Mouse (Mus musculus) liver, embryonic 16.5 days (tissue): ENCODE measurements at regions not wholly inside any gene's neighbourhood (a gene's known extent, or its start where the extent isn't known, plus 50 kb on each side); places are given as distances from the start of the nearest gene placed in this dataset.

Source experiments
- ATAC-seq: fragments of 200-750 bp; cut with Nextera tagmentation; 2 replicates; pipeline ENCODE4 v1.8.0; 2017; ENCODE audit warnings: low read depth, mild to moderate bottlenecking, moderate number of reproducible peaks, moderate library complexity
- H3K27ac ChIP-seq: fragments of 300-500 bp; sonication (generic); 2 replicates; pipeline ENCODE4 v1.5.1; 2014; ENCODE audit warnings: mild to moderate bottlenecking, low read length
- H3K27me3 ChIP-seq: fragments of 300-500 bp; sonication (generic); 2 replicates; pipeline ENCODE4 v1.6.1; 2014; ENCODE audit warnings: low read depth, low read length, mixed read lengths; ENCODE audit not compliant: control insufficient read depth, insufficient read depth
- H3K36me3 ChIP-seq: fragments of 300-500 bp; sonication (generic); 2 replicates; pipeline ENCODE4 v1.6.1; 2014; ENCODE audit warnings: mild to moderate bottlenecking; ENCODE audit not compliant: control insufficient read depth, insufficient read depth
- H3K4me1 ChIP-seq: fragments of 300-500 bp; sonication (generic); 2 replicates; pipeline ENCODE4 v1.6.1; 2014; ENCODE audit warnings: low read depth, low read length, mixed read lengths; ENCODE audit not compliant: control insufficient read depth
- H3K4me2 ChIP-seq: fragments of 300-500 bp; sonication (generic); 2 replicates; pipeline ENCODE4 v1.6.1; 2014; ENCODE audit warnings: low read depth, low read length, mixed read lengths
- H3K4me3 ChIP-seq: fragments of 300-500 bp; sonication (generic); 2 replicates; pipeline ENCODE4 v1.5.1; 2014; ENCODE audit warnings: low read depth, mild to moderate bottlenecking, low read length
- H3K9ac ChIP-seq: fragments of 300-500 bp; sonication (generic); 2 replicates; pipeline ENCODE4 v1.6.1; 2014; ENCODE audit warnings: low read depth, low read length
- H3K9me3 ChIP-seq: fragments of 300-500 bp; sonication (generic); replicated peaks from 2 replicates; pipeline ENCODE4 v1.6.1; 2016; ENCODE audit warnings: low read length; ENCODE audit not compliant: control insufficient read depth
- WGBS: fragments of 180-500 bp; shearing (Covaris S2); extraction: QIAGEN DNeasy Blood & Tissue Kit; methylation state at CpG from one replicate; pipeline ENCODE4 v1.1.7; 2014; ENCODE audit not compliant: insufficient replicate concordance; 5-methylcytosine and 5-hydroxymethylcytosine counted together

DNA sequence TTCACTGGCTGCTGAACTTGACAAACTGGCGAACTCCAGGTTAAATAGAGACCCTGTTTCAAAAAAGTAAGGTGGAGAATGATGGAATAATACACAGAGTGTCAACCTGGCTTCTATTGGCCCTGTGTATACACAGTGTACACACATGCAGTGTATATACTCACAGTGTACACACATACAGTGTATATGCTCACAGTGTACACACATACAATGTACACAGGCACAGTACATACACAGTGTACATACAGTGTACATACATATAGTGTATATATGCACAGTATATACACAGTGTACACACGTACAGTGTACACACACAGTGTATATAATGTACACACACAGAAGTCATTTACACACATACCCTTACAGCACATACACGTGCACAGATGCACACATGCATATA is 52.4 kb upstream of the Aldh1b1 start:
- no peak overlapping the region for H3K4me2 ChIP-seq
- 72% methylated on average over 3 of the region's 3 CpGs for WGBS
- H3K27ac ChIP-seq, result no peak overlapping the region
- H3K27me3 ChIP-seq, result no peaks in the 10 kb centered on the region
- no peak overlapping the region for H3K9ac ChIP-seq
- ATAC-seq, result no peak
- peaks cover 14% of the 10 kb centered on the region for H3K4me1 ChIP-seq
- no peaks in the 10 kb centered on the region for H3K9me3 ChIP-seq
- no peaks in the 10 kb centered on the region for H3K36me3 ChIP-seq
- no peak overlapping the region for H3K4me3 ChIP-seq

DNA sequence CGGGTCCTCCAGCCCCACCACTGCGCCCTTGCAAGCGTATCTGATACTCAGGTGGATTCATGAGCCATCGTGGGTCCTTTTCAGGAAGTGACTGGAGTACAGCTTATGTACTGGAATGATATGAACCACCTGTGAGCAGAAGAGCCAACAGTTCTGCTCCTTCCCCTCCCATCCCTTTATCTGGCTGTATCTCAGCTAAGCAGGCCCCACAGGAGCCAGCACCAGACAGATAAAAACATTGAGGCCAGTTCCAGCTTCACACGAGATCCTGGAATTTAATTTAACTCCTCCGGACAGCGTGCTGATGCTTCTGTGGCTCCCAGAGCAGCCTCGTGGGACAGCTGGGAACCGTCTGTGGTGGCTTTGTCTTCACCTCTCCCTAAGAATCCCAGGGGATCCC is 53.1 kb upstream of the Aldh1b1 start:
- H3K27ac ChIP-seq, result peak overlapping the region; percentile 41
- H3K4me2 ChIP-seq, result peak overlapping the region; percentile 24; the same call in 1 of the 2 replicates

DNA sequence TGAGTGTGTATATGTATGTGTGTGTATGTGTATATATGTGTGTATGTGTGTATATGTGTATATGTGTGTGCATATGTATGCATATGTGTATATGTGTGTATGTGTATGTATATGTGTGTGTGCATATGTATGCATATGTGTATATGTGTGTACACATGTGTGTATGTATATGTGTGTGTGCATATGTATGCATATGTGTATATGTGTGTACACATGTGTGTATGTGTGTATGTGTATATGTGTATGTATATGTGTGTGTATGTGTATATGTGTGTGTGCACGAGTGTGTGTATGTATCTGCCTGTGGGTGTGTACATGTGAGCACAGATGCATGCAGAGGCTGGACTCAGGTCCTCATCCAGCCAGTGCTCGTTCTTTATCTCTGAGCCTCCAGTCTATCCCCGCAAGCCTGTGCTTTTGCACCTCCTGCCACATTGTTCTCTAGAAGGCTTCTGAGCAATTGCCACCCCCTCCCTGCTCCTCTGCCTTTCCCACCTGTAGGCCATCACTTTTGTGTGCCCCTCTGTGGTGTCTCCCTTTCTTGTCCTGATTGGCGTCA is 53.9 kb upstream of the Aldh1b1 start:
- Histone ChIP-seq H3K4me2 (peak overlapping the region; percentile 24; the same call in 1 of the 2 replicates), H3K9me3 (no peaks in the 10 kb centered on the region), H3K27me3 (peaks cover 3% of the 10 kb centered on the region; the same call in 1 of the 2 replicates), H3K4me3 (no peak overlapping the region), H3K4me1 (peaks cover 14% of the 10 kb centered on the region), H3K36me3 (no peaks in the 10 kb centered on the region), H3K9ac (no peak overlapping the region), H3K27ac (peak overlapping the region; percentile 41)
- 53% methylated on average over 4 of the region's 4 CpGs for WGBS
- 0 out of 2 replicates have a peak, but pooled peaks have one; percentile 47 for ATAC-seq

More for the DNA sequence above, 53.1 kb upstream of the Aldh1b1 start:
- Histone ChIP-seq H3K9me3 (no peaks in the 10 kb centered on the region), H3K9ac (no peak overlapping the region), H3K27me3 (peaks cover 3% of the 10 kb centered on the region; the same call in 1 of the 2 replicates), H3K36me3 (no peaks in the 10 kb centered on the region), H3K4me1 (peaks cover 14% of the 10 kb centered on the region), H3K4me3 (no peak overlapping the region)
- peak; percentile 75 for ATAC-seq
- WGBS, result 30% methylated on average over 9 of the region's 9 CpGs

DNA sequence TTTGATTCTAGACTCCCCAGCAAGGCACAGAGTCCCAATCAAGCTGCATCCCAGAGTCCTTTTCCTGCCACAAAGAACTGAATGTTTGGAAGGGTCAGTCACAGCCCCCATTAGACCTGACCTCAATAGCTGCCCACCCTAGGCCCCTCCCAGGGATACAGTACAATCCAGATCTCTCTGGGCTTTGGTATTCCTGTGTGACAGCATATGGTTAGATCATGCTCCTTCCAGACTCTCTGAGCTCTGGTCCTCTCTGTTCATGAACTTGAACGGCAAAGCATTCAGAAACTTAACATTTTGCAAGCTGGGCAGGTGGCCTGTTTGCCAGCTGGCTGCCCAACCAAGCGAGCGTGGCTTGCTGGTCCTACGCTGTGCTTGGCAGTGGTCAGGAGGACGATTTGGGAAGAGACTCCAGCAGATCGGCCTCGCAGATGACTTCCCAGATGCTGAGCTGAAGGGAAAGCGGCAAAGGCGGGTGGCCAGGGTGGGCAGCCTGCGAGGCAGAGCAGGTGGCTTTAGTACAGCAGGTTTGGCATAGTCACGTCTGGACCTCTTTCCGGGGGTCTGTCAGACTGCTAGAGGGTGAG is 58.0 kb upstream of the Aldh1b1 start:
- H3K4me1 ChIP-seq, result peaks cover 9% of the 10 kb centered on the region
- ATAC-seq, result no peak
- H3K4me2 ChIP-seq, result no peak overlapping the region
- WGBS, result 72% methylated on average over 12 of the region's 12 CpGs
- H3K27me3 ChIP-seq, result peaks cover 3% of the 10 kb centered on the region; the same call in 1 of the 2 replicates
- no peak overlapping the region for H3K27ac ChIP-seq
- no peak overlapping the region for H3K4me3 ChIP-seq
- H3K9me3 ChIP-seq, result no peaks in the 10 kb centered on the region
- no peaks in the 10 kb centered on the region for H3K36me3 ChIP-seq
- no peak overlapping the region for H3K9ac ChIP-seq

DNA sequence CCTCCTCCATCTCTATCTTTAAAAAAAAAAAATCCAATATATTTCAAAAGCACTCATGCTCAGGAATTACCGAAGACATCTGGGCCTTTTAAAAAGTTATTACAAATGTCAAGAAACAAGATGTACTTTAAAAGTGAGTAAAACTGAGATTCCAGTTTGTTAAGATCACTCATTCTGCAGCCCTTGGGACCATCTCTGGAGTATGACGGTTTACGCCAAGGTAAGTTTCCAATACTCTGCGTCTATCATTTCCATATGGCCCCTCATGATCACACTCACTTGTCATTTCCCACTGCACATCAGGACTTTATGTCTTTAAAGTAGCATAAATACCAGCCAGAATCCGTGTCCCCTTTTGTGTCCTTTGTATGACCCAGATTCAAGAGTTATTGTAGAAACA is 58.5 kb upstream of the Aldh1b1 start:
- WGBS, result 69% methylated on average over 5 of the region's 5 CpGs
- no peaks in the 10 kb centered on the region for H3K9me3 ChIP-seq
- no peaks in the 10 kb centered on the region for H3K36me3 ChIP-seq
- H3K4me3 ChIP-seq, result no peak overlapping the region
- peaks cover 3% of the 10 kb centered on the region for H3K4me1 ChIP-seq
- no peak overlapping the region for H3K27ac ChIP-seq
- no peak overlapping the region for H3K9ac ChIP-seq
- H3K4me2 ChIP-seq, result no peak overlapping the region
- H3K27me3 ChIP-seq, result peaks cover 3% of the 10 kb centered on the region; the same call in 1 of the 2 replicates
- ATAC-seq, result no peak

DNA sequence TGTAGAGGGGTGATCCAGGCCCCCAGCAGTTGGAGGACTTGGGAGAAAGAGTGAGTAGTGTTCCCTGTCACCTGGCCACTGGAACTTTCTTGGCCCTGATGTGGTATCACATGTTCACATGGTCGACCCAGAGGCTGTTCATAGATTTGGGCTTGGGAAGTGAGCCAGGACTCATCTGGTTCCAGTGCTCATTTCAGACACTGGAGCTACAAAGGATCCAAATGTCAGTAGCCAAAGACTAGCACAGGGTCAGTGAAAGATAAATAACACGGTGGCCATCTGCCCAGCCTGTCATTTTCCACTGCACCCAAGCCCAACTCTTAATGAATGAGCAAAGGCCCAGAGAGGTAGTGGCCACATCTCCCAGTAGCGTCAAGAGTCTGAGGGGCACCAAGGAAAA is 59.1 kb upstream of the Aldh1b1 start:
- no peaks in the 10 kb centered on the region for H3K9me3 ChIP-seq

DNA sequence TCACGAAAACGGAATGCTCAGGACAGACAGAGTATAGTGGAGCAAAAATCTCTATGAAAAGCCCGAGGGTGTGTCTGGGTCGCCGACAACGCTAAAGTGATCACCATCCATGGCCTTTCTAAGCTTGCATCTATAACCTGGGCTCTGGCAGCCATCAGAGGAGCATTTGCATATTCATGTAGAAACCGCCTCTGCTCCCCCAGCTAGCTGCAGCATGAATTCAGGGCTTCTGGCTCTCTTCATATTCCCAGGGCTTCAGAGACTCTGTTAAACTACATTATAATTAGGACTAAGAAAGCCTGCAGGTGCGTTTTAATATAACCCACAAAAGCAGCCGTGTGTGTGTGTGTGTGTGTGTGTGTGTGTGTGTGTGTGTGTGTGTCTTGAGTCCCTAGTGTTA is 59.7 kb upstream of the Aldh1b1 start:
- H3K9me3 ChIP-seq, result no peaks in the 10 kb centered on the region
- ATAC-seq, result no peak
- no peaks in the 10 kb centered on the region for H3K4me1 ChIP-seq
- no peaks in the 10 kb centered on the region for H3K36me3 ChIP-seq
- H3K4me2 ChIP-seq, result no peak overlapping the region
- WGBS, result 60% methylated on average over 9 of the region's 9 CpGs
- no peak overlapping the region for H3K9ac ChIP-seq
- H3K27ac ChIP-seq, result no peak overlapping the region
- H3K27me3 ChIP-seq, result peaks cover 3% of the 10 kb centered on the region; the same call in 1 of the 2 replicates
- H3K4me3 ChIP-seq, result no peak overlapping the region

More for the DNA sequence above, 59.1 kb upstream of the Aldh1b1 start:
- Histone ChIP-seq H3K4me1 (no peaks in the 10 kb centered on the region), H3K9ac (no peak overlapping the region), H3K27me3 (peaks cover 3% of the 10 kb centered on the region; the same call in 1 of the 2 replicates), H3K4me3 (no peak overlapping the region), H3K27ac (no peak overlapping the region), H3K36me3 (no peaks in the 10 kb centered on the region), H3K4me2 (no peak overlapping the region)
- 59% methylated on average over 3 of the region's 3 CpGs for WGBS
- no peak for ATAC-seq

DNA sequence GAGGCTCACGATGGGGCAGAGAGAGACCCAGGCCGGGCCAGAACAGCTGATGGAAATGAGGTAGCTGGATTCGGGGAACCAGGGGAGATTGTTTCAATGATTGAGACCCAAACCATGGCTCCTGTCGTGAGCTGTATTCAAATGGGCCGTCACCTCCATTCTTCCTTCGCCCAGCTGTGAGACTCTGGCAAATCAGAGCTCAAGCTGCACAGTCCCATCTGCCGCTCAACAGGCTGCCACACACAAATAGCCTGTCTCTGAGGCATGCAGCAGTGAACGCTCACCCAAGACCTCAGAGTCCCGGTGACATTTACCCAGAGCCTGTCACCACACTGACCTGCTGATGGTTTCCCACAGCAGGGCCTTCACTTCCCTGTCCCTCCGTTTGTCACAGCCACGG is 60.1 kb upstream of the Aldh1b1 start:
- peaks cover 3% of the 10 kb centered on the region; the same call in 1 of the 2 replicates for H3K27me3 ChIP-seq
- no peak overlapping the region for H3K4me2 ChIP-seq
- 60% methylated on average over 11 of the region's 11 CpGs for WGBS
- H3K9me3 ChIP-seq, result no peaks in the 10 kb centered on the region
- H3K9ac ChIP-seq, result no peak overlapping the region
- H3K4me3 ChIP-seq, result no peak overlapping the region
- no peak for ATAC-seq
- H3K36me3 ChIP-seq, result no peaks in the 10 kb centered on the region
- no peaks in the 10 kb centered on the region for H3K4me1 ChIP-seq
- H3K27ac ChIP-seq, result no peak overlapping the region

DNA sequence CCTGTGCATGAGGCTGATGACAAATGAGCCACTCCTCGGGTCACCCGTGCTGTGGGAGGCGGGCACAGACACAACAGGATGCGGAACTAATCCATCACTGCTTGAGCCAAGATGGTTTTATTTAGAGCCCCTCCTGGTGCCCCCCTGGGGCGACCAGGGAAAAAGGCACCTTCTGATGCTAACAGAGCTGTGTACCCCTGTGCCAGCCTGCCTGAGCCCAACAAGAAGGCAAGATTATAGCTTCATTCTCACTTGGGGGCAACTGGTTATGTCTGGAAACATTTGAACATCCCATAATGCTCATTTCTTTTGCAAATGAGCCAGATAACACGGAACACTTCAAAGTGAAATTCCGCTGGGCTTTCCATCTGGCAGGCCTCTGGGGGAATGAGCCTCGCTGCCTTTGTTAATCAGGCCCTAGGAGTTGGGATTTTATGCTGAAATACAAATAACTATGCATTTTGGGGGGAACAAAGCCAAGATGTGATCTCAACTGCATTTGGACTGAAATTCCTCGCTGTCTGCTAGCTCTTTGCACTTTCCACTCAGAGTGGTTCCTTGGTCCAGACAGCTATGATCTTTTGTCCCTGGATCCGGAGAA is 62.5 kb upstream of the Aldh1b1 start:
- Histone ChIP-seq H3K9me3 (no peaks in the 10 kb centered on the region), H3K9ac (no peak overlapping the region), H3K4me3 (no peak overlapping the region), H3K4me1 (no peaks in the 10 kb centered on the region), H3K36me3 (no peaks in the 10 kb centered on the region), H3K4me2 (no peak overlapping the region), H3K27ac (no peak overlapping the region), H3K27me3 (peaks cover 3% of the 10 kb centered on the region; the same call in 1 of the 2 replicates)
- ATAC-seq, result no peak
- WGBS, result 48% methylated on average over 10 of the region's 10 CpGs
